Mouse (Mus musculus) lung, embryonic 16.5 days (tissue): ENCODE results near the gene Parva. TPM values are rescaled to one million over a fixed set of nuclear protein-coding genes. Genes with fewer than 3 reads are reported as not detected.

Experiments
- ATAC-seq: fragments of 200-750 bp; cut with Nextera tagmentation; 2 replicates; pipeline ENCODE4 v1.8.0; 2017; ENCODE audit warnings: low read depth, mild to moderate bottlenecking, moderate library complexity
- H3K27ac ChIP-seq: fragments of 300-500 bp; sonication (generic); 2 replicates; pipeline ENCODE4 v1.5.1; 2014; ENCODE audit warnings: mild to moderate bottlenecking, control low read depth, low read length
- H3K27me3 ChIP-seq: fragments of 300-500 bp; sonication (generic); 2 replicates; pipeline ENCODE4 v1.6.1; 2014; ENCODE audit warnings: low read depth, low read length, mixed read lengths; ENCODE audit not compliant: control insufficient read depth, insufficient read depth
- H3K36me3 ChIP-seq: fragments of 300-500 bp; sonication (generic); 2 replicates; pipeline ENCODE4 v1.6.1; 2014; ENCODE audit warnings: low read length; ENCODE audit not compliant: control insufficient read depth, insufficient read depth
- H3K4me1 ChIP-seq: fragments of 300-500 bp; sonication (generic); replicated peaks from 2 replicates; pipeline ENCODE4 v1.6.1; 2014; ENCODE audit warnings: low read length, mixed read lengths; ENCODE audit not compliant: control insufficient read depth, insufficient read depth
- H3K4me2 ChIP-seq: fragments of 300-500 bp; sonication (generic); 2 replicates; pipeline ENCODE4 v1.6.1; 2014; ENCODE audit warnings: low read depth, low read length, control low read depth
- H3K4me3 ChIP-seq: fragments of 300-500 bp; sonication (generic); 2 replicates; pipeline ENCODE4 v1.5.1; 2014; ENCODE audit warnings: mild to moderate bottlenecking, low read length, control low read depth
- H3K9ac ChIP-seq: fragments of 300-500 bp; sonication (generic); 2 replicates; pipeline ENCODE4 v1.6.1; 2014; ENCODE audit warnings: low read length, control low read depth
- H3K9me3 ChIP-seq: fragments of 300-500 bp; sonication (generic); 2 replicates; pipeline ENCODE4 v1.6.1; 2016; ENCODE audit warnings: low read length; ENCODE audit not compliant: control insufficient read depth
- WGBS: fragments of 180-500 bp; shearing (Covaris S2); extraction: QIAGEN DNeasy Blood & Tissue Kit; methylation state at CpG from one replicate; pipeline ENCODE4 v1.1.7; 2014; 5-methylcytosine and 5-hydroxymethylcytosine counted together
- polyA plus RNA-seq: library from polyadenylated mRNA; unstranded; fragments of >200 nt; fragmentation: Nextera tagmentation; extraction: Ambion mirVana; gene quantifications from 2 replicates; pipeline ENCODE4 v1.2.1, GENCODE M21; 2015

The Parva gene
- polyA plus RNA-seq, 1 experiment from 2014 or later, result 115 TPM

- 24% methylated on average over 6 of the region's 6 CpGs for WGBS
- peaks cover 19% of the 10 kb centered on the region for H3K4me1 ChIP-seq
- no peaks in the 10 kb centered on the region for H3K9me3 ChIP-seq
- H3K27ac ChIP-seq, result peak overlapping the region; percentile 60
- no peaks in the 10 kb centered on the region for H3K36me3 ChIP-seq
- no peak overlapping the region for H3K4me2 ChIP-seq
- no peak overlapping the region for H3K4me3 ChIP-seq
- H3K9ac ChIP-seq, result no peak overlapping the region
- H3K27me3 ChIP-seq, result no peaks in the 10 kb centered on the region
- peak; percentile 54; the same call in 1 of the 2 replicates for ATAC-seq
Observed at GRCm38 (mm10) chr7:112390937-112391605, 36.2 kb upstream of the Parva start.

GRCm38 (mm10) chr7:112397786-112398185, 29.5 kb upstream of the Parva start:
- H3K9ac ChIP-seq, result no peak overlapping the region

GRCm38 (mm10) chr7:112399425-112400170, 27.7 kb upstream of the Parva start:
- Histone ChIP-seq H3K36me3 (no peaks in the 10 kb centered on the region), H3K9me3 (no peaks in the 10 kb centered on the region), H3K27ac (no peak overlapping the region), H3K4me2 (no peak overlapping the region), H3K4me1 (no peaks in the 10 kb centered on the region), H3K27me3 (no peaks in the 10 kb centered on the region), H3K9ac (no peak overlapping the region), H3K4me3 (no peak overlapping the region)
- 0 out of 2 replicates have a peak, but pooled peaks have one; percentile 15 for ATAC-seq
- 70% methylated on average over 7 of the region's 7 CpGs for WGBS

More at GRCm38 (mm10) chr7:112397786-112398185, 29.5 kb upstream of the Parva start:
- Histone ChIP-seq H3K27ac (no peak overlapping the region), H3K4me1 (no peaks in the 10 kb centered on the region), H3K4me3 (no peak overlapping the region), H3K9me3 (no peaks in the 10 kb centered on the region), H3K4me2 (no peak overlapping the region), H3K36me3 (no peaks in the 10 kb centered on the region), H3K27me3 (no peaks in the 10 kb centered on the region)
- ATAC-seq, result no peak
- 88% methylated on average over 3 of the region's 3 CpGs for WGBS

- Histone ChIP-seq H3K4me3 (no peak overlapping the region), H3K27ac (no peak overlapping the region), H3K4me2 (no peak overlapping the region), H3K9ac (no peak overlapping the region), H3K9me3 (no peaks in the 10 kb centered on the region), H3K27me3 (no peaks in the 10 kb centered on the region), H3K36me3 (no peaks in the 10 kb centered on the region), H3K4me1 (peaks cover 4% of the 10 kb centered on the region)
- ATAC-seq, result 0 out of 2 replicates have a peak, but pooled peaks have one; percentile 26
- 39% methylated on average over 6 of the region's 6 CpGs for WGBS
Observed at GRCm38 (mm10) chr7:112400175-112400574, 27.1 kb upstream of the Parva start.

GRCm38 (mm10) chr7:112405061-112405460, 22.2 kb upstream of the Parva start:
- Histone ChIP-seq H3K4me1 (peaks cover 7% of the 10 kb centered on the region), H3K36me3 (no peaks in the 10 kb centered on the region), H3K27me3 (no peaks in the 10 kb centered on the region), H3K9me3 (no peaks in the 10 kb centered on the region), H3K4me3 (no peak overlapping the region), H3K4me2 (no peak overlapping the region), H3K9ac (no peak overlapping the region), H3K27ac (no peak overlapping the region)
- peak; percentile 41; the same call in 1 of the 2 replicates for ATAC-seq
- WGBS, result 30% methylated on average over 2 of the region's 2 CpGs

GRCm38 (mm10) chr7:112405578-112405977, 21.7 kb upstream of the Parva start:
- Histone ChIP-seq H3K9ac (no peak overlapping the region), H3K36me3 (no peaks in the 10 kb centered on the region), H3K27me3 (no peaks in the 10 kb centered on the region), H3K9me3 (no peaks in the 10 kb centered on the region), H3K4me3 (no peak overlapping the region), H3K4me1 (peaks cover 7% of the 10 kb centered on the region), H3K27ac (no peak overlapping the region), H3K4me2 (no peak overlapping the region)
- no peak for ATAC-seq
- WGBS, result 57% methylated on average over 8 of the region's 8 CpGs

- Histone ChIP-seq H3K4me3 (no peak overlapping the region), H3K9ac (no peak overlapping the region), H3K9me3 (no peaks in the 10 kb centered on the region), H3K4me1 (peaks cover 7% of the 10 kb centered on the region), H3K27ac (no peak overlapping the region), H3K27me3 (no peaks in the 10 kb centered on the region), H3K4me2 (no peak overlapping the region), H3K36me3 (no peaks in the 10 kb centered on the region)
- 43% methylated on average over 7 of the region's 7 CpGs for WGBS
- ATAC-seq, result no peak
Observed at GRCm38 (mm10) chr7:112407597-112407996, 19.7 kb upstream of the Parva start.

GRCm38 (mm10) chr7:112409991-112410390, 17.3 kb upstream of the Parva start:
- Histone ChIP-seq H3K9me3 (no peaks in the 10 kb centered on the region), H3K4me2 (no peak overlapping the region), H3K4me1 (peaks cover 5% of the 10 kb centered on the region), H3K27ac (no peak overlapping the region), H3K27me3 (no peaks in the 10 kb centered on the region), H3K36me3 (no peaks in the 10 kb centered on the region), H3K9ac (no peak overlapping the region), H3K4me3 (no peak overlapping the region)
- ATAC-seq, result no peak
- WGBS, result 78% methylated on average over 3 of the region's 3 CpGs

- ATAC-seq, result no peak
- WGBS, result 69% methylated on average over 6 of the region's 6 CpGs
- no peak overlapping the region for H3K27ac ChIP-seq
Observed at GRCm38 (mm10) chr7:112413286-112413685, 14.0 kb upstream of the Parva start.

More at GRCm38 (mm10) chr7:112413286-112413685, 14.0 kb upstream of the Parva start:
- no peaks in the 10 kb centered on the region for H3K27me3 ChIP-seq
- H3K9me3 ChIP-seq, result no peaks in the 10 kb centered on the region
- H3K36me3 ChIP-seq, result no peaks in the 10 kb centered on the region
- no peak overlapping the region for H3K4me3 ChIP-seq
- H3K4me2 ChIP-seq, result no peak overlapping the region
- peaks cover 7% of the 10 kb centered on the region for H3K4me1 ChIP-seq
- no peak overlapping the region for H3K9ac ChIP-seq
